Mouse (Mus musculus): Measurements from ENCODE around the gene Nfatc4. TPM values are rescaled to one million over a fixed set of nuclear protein-coding genes. Genes with fewer than 3 reads are reported as not detected.

Gene Nfatc4
- polyA plus RNA-seq, 1 experiment from 2014 or later = 17.1 TPM

DNA sequence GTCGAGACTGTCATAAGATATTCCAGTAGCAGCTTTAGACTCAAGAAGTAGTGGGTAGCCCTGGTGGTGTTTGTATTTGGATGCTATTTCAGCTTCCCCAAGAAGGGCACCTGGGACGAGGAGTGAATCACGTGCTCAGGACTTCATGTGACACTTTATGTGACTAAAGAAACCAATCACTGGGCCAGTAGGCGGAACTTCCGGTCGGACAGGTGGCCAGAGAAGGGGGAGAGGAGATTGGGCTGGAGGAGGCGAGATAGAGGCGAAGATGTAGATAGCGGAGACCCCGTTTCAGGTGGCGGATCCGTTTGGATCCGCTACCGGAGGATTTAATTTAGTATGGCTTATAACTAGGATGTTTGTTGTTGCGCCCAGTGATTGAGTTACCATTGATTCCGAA is 8.1 kb upstream of the Nfatc4 start:
- no peaks in the 10 kb centered on the region for H3K27me3 ChIP-seq (replicated peaks; ENCODE audit: insufficient read depth, low read length)
- H3K9ac ChIP-seq (replicated peaks; ENCODE audit: low read depth) = 0 out of 2 replicates have a peak overlapping the region, but pooled peaks have one; percentile 19
- no peaks in the 10 kb centered on the region for H3K9me3 ChIP-seq (ENCODE audit: low read length)
- H3K27ac ChIP-seq (ENCODE audit: low read length) = peak overlapping the region; percentile 63
- TF ChIP-seq CTCF (IDR thresholded peaks at IDR 0.05) (no peak), EP300 (IDR thresholded peaks at IDR 0.05) (no peak)
- peak overlapping the region; percentile 61 for H3K4me2 ChIP-seq (replicated peaks; ENCODE audit: low read depth, low read length)
- ATAC-seq = peak; percentile 81
- H3K36me3 ChIP-seq (ENCODE audit: insufficient read depth, low read length) = no peaks in the 10 kb centered on the region
- DNase-seq (ENCODE audit: low spot score) = peak; percentile 79
- 26% methylated on average over 16 of the region's 16 CpGs for WGBS
- H3K4me1 ChIP-seq (ENCODE audit: insufficient read depth, low read depth, low read length) = no peaks in the 10 kb centered on the region
- H3K4me3 ChIP-seq (ENCODE audit: low read depth, low read length) = peak overlapping the region; percentile 39

DNA sequence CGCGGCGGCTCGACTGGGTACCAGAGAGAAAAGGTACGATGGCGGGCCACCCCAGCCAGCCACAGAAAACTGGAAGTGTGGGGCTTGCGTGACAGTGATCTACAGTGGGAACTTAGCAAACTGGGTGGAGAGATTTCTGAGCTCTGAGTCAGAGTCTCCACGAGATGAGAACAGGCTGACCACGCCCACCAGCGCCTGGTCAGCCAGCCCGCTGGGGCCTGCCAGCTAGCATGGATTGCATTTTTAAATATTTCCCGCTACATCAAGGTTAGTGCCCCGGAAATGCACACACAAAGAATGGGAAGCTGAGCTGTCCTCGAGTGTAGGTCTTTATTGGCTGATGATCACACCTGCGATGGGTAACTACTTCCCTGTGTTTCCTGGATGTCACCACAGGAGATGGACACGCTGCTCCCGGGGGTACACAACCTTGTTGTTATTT is 7.6 kb upstream of the Nfatc4 start:
- peak overlapping the region; percentile 61 for H3K4me2 ChIP-seq (replicated peaks; ENCODE audit: low read depth, low read length)
- DNase-seq (ENCODE audit: low spot score) = peak; percentile 94

DNA sequence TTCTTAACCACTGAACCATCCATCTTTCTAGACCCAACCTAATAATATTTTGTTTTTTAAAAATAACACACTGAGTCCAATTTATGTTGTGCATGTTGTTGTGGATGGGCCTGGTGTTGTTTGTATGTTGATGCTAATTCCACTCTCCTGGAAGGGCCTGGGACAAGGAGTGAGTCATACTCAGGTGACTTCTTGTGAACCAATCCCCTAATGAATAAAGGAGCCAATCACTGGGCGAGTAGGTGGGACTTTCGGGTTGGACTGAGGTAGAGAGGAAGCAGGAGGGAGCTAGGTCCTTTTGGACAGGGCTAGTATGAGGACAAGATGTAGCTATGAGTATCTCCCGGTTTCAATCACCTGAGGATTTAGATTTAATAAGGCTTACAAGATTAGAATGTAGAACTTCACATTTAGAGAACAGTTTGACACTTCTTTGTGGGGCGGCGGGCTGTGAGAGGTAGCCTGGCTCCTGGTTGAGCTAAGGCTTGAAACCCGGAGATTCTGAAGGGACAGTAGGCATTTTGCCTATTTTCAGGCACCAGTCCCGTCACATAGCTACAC is 3.0 kb upstream of the Nfatc4 start:
- Histone ChIP-seq H3K27ac (ENCODE audit: low read length) (no peak overlapping the region), H3K9me3 (ENCODE audit: low read length) (no peaks in the 10 kb centered on the region), H3K4me1 (ENCODE audit: insufficient read depth, low read depth, low read length) (no peaks in the 10 kb centered on the region), H3K9ac (replicated peaks; ENCODE audit: low read depth) (no peak overlapping the region), H3K36me3 (ENCODE audit: insufficient read depth, low read length) (no peaks in the 10 kb centered on the region), H3K4me2 (replicated peaks; ENCODE audit: low read depth, low read length) (no peak overlapping the region), H3K4me3 (ENCODE audit: low read depth, low read length) (no peak overlapping the region), H3K27me3 (replicated peaks; ENCODE audit: insufficient read depth, low read length) (no peaks in the 10 kb centered on the region)
- TF ChIP-seq EP300 (IDR thresholded peaks at IDR 0.05) (no peak), CTCF (IDR thresholded peaks at IDR 0.05) (no peak)
- no peak for DNase-seq (ENCODE audit: low spot score)
- ATAC-seq = no peak
- WGBS = 77% methylated on average over 7 of the region's 7 CpGs

More for the DNA sequence above, 7.6 kb upstream of the Nfatc4 start:
- WGBS = 20% methylated on average over 17 of the region's 17 CpGs
- Histone ChIP-seq H3K36me3 (ENCODE audit: insufficient read depth, low read length) (no peaks in the 10 kb centered on the region), H3K9me3 (ENCODE audit: low read length) (no peaks in the 10 kb centered on the region), H3K27ac (ENCODE audit: low read length) (peak overlapping the region; percentile 63), H3K27me3 (replicated peaks; ENCODE audit: insufficient read depth, low read length) (no peaks in the 10 kb centered on the region), H3K4me1 (ENCODE audit: insufficient read depth, low read depth, low read length) (no peaks in the 10 kb centered on the region), H3K4me3 (ENCODE audit: low read depth, low read length) (peak overlapping the region; percentile 39), H3K9ac (replicated peaks; ENCODE audit: low read depth) (0 out of 2 replicates have a peak overlapping the region, but pooled peaks have one; percentile 19)
- ATAC-seq = peak; percentile 96
- TF ChIP-seq CTCF (IDR thresholded peaks at IDR 0.05) (no peak), EP300 (IDR thresholded peaks at IDR 0.05) (peak; percentile 57; the same call in 1 of the 2 replicates)

DNA sequence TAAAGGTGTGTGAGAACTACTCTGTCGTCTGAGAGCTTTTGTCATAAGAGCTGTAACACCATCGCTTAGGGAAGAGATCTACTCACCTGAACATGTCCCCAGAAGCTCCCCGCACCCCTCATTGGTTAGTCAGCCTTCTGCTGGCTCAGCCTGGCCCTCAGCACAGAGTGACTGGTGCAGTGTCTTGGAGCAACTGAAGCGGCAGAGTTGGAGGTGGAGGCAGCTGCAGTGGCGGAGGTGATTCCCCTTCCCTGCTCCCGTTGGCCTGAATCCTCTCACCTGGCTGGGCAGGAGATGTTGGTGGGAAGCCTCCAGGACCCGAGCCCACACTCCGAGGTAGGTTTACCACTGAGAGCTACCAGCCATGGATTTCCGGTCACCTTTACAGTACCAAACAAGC is 2.4 kb upstream of the Nfatc4 start:
- WGBS = 81% methylated on average over 9 of the region's 9 CpGs
- Histone ChIP-seq H3K4me1 (ENCODE audit: insufficient read depth, low read depth, low read length) (peaks cover 3% of the 10 kb centered on the region; the same call in 1 of the 2 replicates), H3K27me3 (replicated peaks; ENCODE audit: insufficient read depth, low read length) (no peaks in the 10 kb centered on the region), H3K27ac (ENCODE audit: low read length) (no peak overlapping the region), H3K9ac (replicated peaks; ENCODE audit: low read depth) (no peak overlapping the region), H3K9me3 (ENCODE audit: low read length) (no peaks in the 10 kb centered on the region), H3K36me3 (ENCODE audit: insufficient read depth, low read length) (no peaks in the 10 kb centered on the region), H3K4me3 (ENCODE audit: low read depth, low read length) (no peak overlapping the region), H3K4me2 (replicated peaks; ENCODE audit: low read depth, low read length) (no peak overlapping the region)
- no peak for DNase-seq (ENCODE audit: low spot score)
- no peak for ATAC-seq
- TF ChIP-seq EP300 (IDR thresholded peaks at IDR 0.05) (no peak), CTCF (IDR thresholded peaks at IDR 0.05) (no peak)

DNA sequence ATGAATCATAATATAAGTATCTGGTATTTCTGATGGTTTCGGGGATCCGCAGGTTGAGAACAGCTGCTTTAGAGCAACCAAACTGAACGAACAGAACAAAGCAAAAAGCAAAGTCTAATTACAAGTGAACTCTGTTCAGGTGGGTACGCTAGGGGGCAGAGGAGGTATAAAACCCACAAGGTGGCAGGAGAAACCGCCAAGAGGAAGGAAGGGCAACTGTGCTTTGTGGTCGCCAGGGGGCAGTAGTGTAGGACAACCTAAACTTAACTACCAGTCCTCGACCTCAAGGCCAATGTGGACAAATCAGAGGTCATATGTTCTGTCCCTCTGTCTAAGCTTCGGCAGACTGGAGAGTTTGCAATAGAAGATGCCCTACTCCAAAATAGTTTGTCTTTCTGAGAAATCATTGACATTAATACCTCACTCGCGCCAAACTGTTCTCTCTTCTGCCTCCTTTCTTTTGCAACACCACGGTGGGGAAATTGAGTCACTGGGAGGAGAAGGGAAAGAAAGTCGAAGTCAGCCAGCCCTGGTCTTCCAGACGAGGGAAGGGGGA is 431 bp upstream of the Nfatc4 start:
- TF ChIP-seq EP300 (IDR thresholded peaks at IDR 0.05) (peak; percentile 62; the same call in 1 of the 2 replicates), CTCF (IDR thresholded peaks at IDR 0.05) (peak; percentile 99)
- H3K27ac ChIP-seq (ENCODE audit: low read length) = peak overlapping the region; percentile 98
- 3% methylated on average over 13 of the region's 13 CpGs for WGBS

DNA sequence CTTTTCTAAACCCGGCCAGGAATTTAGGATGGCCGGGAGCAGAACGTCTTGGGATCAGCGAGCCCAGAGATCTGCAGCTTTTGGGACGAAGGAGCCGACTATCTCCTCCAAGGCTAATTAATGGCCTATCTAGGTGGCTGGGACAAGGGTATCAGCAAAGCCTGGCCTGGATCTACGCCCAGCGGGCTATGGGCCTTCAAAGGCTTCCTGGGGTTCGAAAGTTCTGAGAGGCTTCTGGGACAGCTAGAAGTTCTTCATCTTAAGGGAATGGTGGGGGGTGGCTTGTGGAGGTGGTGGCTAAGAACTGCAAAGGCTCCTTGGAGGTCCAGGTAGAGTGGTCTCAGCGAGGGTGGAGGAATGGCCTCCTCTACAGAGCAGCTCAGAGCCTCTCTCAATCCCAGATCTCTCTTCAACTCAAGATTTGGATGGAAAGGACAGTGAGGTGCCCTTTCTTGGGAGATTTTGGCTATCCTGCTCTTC is 1.1 kb downstream of the Nfatc4 start:
- Histone ChIP-seq H3K36me3 (ENCODE audit: insufficient read depth, low read length) (no peaks in the 10 kb centered on the region), H3K4me1 (ENCODE audit: insufficient read depth, low read depth, low read length) (peaks cover 3% of the 10 kb centered on the region; the same call in 1 of the 2 replicates), H3K4me3 (ENCODE audit: low read depth, low read length) (peak overlapping the region; percentile 57), H3K9me3 (ENCODE audit: low read length) (no peaks in the 10 kb centered on the region), H3K27me3 (replicated peaks; ENCODE audit: insufficient read depth, low read length) (no peaks in the 10 kb centered on the region), H3K9ac (replicated peaks; ENCODE audit: low read depth) (peak overlapping the region; percentile 76), H3K4me2 (replicated peaks; ENCODE audit: low read depth, low read length) (peak overlapping the region; percentile 91), H3K27ac (ENCODE audit: low read length) (peak overlapping the region; percentile 98)
- TF ChIP-seq EP300 (IDR thresholded peaks at IDR 0.05) = no peak
- TF ChIP-seq CTCF (IDR thresholded peaks at IDR 0.05) = no peak
- ATAC-seq (peak; percentile 12; the same call in 1 of the 2 replicates), DNase-seq (ENCODE audit: low spot score) (peak; percentile 64)
- 2% methylated on average over 10 of the region's 10 CpGs for WGBS

More for the DNA sequence above, 431 bp upstream of the Nfatc4 start:
- H3K4me1 ChIP-seq (ENCODE audit: insufficient read depth, low read depth, low read length) = peaks cover 3% of the 10 kb centered on the region; the same call in 1 of the 2 replicates
- H3K9me3 ChIP-seq (ENCODE audit: low read length) = no peaks in the 10 kb centered on the region
- H3K4me3 ChIP-seq (ENCODE audit: low read depth, low read length) = peak overlapping the region; percentile 57
- DNase-seq (ENCODE audit: low spot score) (peak; percentile 96), ATAC-seq (peak; percentile 52)
- peak overlapping the region; percentile 76 for H3K9ac ChIP-seq (replicated peaks; ENCODE audit: low read depth)
- no peaks in the 10 kb centered on the region for H3K27me3 ChIP-seq (replicated peaks; ENCODE audit: insufficient read depth, low read length)
- peak overlapping the region; percentile 91 for H3K4me2 ChIP-seq (replicated peaks; ENCODE audit: low read depth, low read length)
- H3K36me3 ChIP-seq (ENCODE audit: insufficient read depth, low read length) = no peaks in the 10 kb centered on the region

Data from lung, postnatal 0 days (tissue).